Mouse (Mus musculus) hindbrain, embryonic 15.5 days (tissue): Measurements from ENCODE around the gene Vmn1r1. TPM values are rescaled to one million over a fixed set of nuclear protein-coding genes. Genes with fewer than 3 reads are reported as not detected.

ENCODE experiments used
- ATAC-seq: fragments of 200-750 bp; cut with Nextera tagmentation; 2 replicates; pipeline ENCODE4 v1.8.0; 2017; ENCODE audit warnings: low read depth, moderate number of reproducible peaks, moderate TSS enrichment; ENCODE audit not compliant: low FRiP score
- H3K27ac ChIP-seq: fragments of 300-500 bp; sonication (generic); replicated peaks from 2 replicates; pipeline ENCODE4 v1.5.1; 2015; ENCODE audit warnings: mild to moderate bottlenecking, inconsistent platforms
- H3K27me3 ChIP-seq: fragments of 300-500 bp; sonication (generic); 2 replicates; pipeline ENCODE4 v1.6.1; 2015; ENCODE audit warnings: control low read depth, inconsistent platforms
- H3K36me3 ChIP-seq: fragments of 300-500 bp; sonication (generic); 2 replicates; pipeline ENCODE4 v1.6.1; 2015; ENCODE audit warnings: control low read depth, inconsistent platforms
- H3K4me1 ChIP-seq: fragments of 300-500 bp; sonication (generic); replicated peaks from 2 replicates; pipeline ENCODE4 v1.6.1; 2015; ENCODE audit warnings: control low read depth, inconsistent platforms
- H3K4me2 ChIP-seq: fragments of 300-500 bp; sonication (generic); 2 replicates; pipeline ENCODE4 v1.6.1; 2015; ENCODE audit warnings: moderate library complexity, mild to moderate bottlenecking, inconsistent platforms
- H3K4me3 ChIP-seq: fragments of 300-500 bp; sonication (generic); 2 replicates; pipeline ENCODE4 v1.5.1; 2015; ENCODE audit warnings: mild to moderate bottlenecking, inconsistent platforms
- H3K9ac ChIP-seq: fragments of 300-500 bp; sonication (generic); 2 replicates; pipeline ENCODE4 v1.6.1; 2015; ENCODE audit warnings: inconsistent platforms
- H3K9me3 ChIP-seq: fragments of 300-500 bp; sonication (generic); 2 replicates; pipeline ENCODE4 v1.6.1; 2016; ENCODE audit warnings: control low read depth, inconsistent platforms
- WGBS: fragments of 180-500 bp; shearing (Covaris S2); methylation state at CpG from one replicate; pipeline ENCODE4 v1.1.7; 2015; 5-methylcytosine and 5-hydroxymethylcytosine counted together
- polyA plus RNA-seq: library from polyadenylated mRNA; unstranded; fragments of >200 nt; fragmentation: Nextera tagmentation; extraction: Ambion mirVana; gene quantifications from 2 replicates; pipeline ENCODE4 v1.2.1, GENCODE M21; 2015

Gene Vmn1r1
- polyA plus RNA-seq, 1 experiment from 2014 or later = not detected

- Histone ChIP-seq H3K9ac (no peak overlapping the region), H3K4me3 (no peak overlapping the region), H3K4me2 (no peak overlapping the region), H3K36me3 (no peaks in the 10 kb centered on the region), H3K27me3 (no peaks in the 10 kb centered on the region), H3K4me1 (peaks cover 9% of the 10 kb centered on the region), H3K27ac (no peak overlapping the region), H3K9me3 (no peaks in the 10 kb centered on the region)
- no peak for ATAC-seq
- WGBS = 76% methylated on average over 13 of the region's 13 CpGs
Observed at GRCm38 (mm10) chr1:182108397-182109099, 55.7 kb downstream of the Vmn1r1 start.

GRCm38 (mm10) chr1:182107251-182107650 lies 57.0 kb downstream of the Vmn1r1 start:
- H3K4me3 ChIP-seq = no peak overlapping the region
- H3K4me2 ChIP-seq = no peak overlapping the region
- H3K9me3 ChIP-seq = no peaks in the 10 kb centered on the region
- no peak overlapping the region for H3K27ac ChIP-seq
- WGBS = 80% methylated on average over 9 of the region's 9 CpGs
- peaks cover 14% of the 10 kb centered on the region; the same call in 1 of the 2 replicates for H3K4me1 ChIP-seq
- no peaks in the 10 kb centered on the region for H3K36me3 ChIP-seq
- no peak overlapping the region for H3K9ac ChIP-seq
- no peaks in the 10 kb centered on the region for H3K27me3 ChIP-seq
- no peak for ATAC-seq

- Histone ChIP-seq H3K4me2 (no peak overlapping the region), H3K27ac (no peak overlapping the region), H3K9me3 (no peaks in the 10 kb centered on the region), H3K36me3 (no peaks in the 10 kb centered on the region), H3K9ac (no peak overlapping the region), H3K27me3 (no peaks in the 10 kb centered on the region), H3K4me1 (peaks cover 9% of the 10 kb centered on the region; the same call in 1 of the 2 replicates), H3K4me3 (no peak overlapping the region)
- WGBS = 47% methylated on average over 3 of the region's 3 CpGs
- no peak for ATAC-seq
Observed at GRCm38 (mm10) chr1:182105023-182105422, 59.3 kb downstream of the Vmn1r1 start.

Other genes with a start within 250 kb of the Vmn1r1 start
- gene Enah, start 144.5 kb downstream of the Vmn1r1 start, polyA plus RNA-seq = 30.5 and 30.6 TPM in 2 replicates
- gene Srp9, start 39.7 kb downstream of the Vmn1r1 start, polyA plus RNA-seq = 121 and 127 TPM in 2 replicates
- gene Degs1, start 118.3 kb upstream of the Vmn1r1 start, polyA plus RNA-seq = 87.1 and 87.8 TPM in 2 replicates
- 23.0 and 24.2 TPM in 2 replicates for gene Fbxo28, start 177.1 kb upstream of the Vmn1r1 start, polyA plus RNA-seq
- gene Trp53bp2, start 244.7 kb upstream of the Vmn1r1 start, polyA plus RNA-seq = 18.1 and 18.9 TPM in 2 replicates